Mouse (Mus musculus) kidney, postnatal 4 days (tissue): ENCODE results near the gene Sema3g.
A peak's percentile ranks its signal among the peaks of the same experiment; 100 is the strongest.

Experiments used
- DNase-seq, 2 experiments: peaks; one replicate each; pipeline ENCODE4 v3.0.0; 2021; ENCODE audit warnings: mixed read lengths in 2 of 2

Sema3g gene

DNA sequence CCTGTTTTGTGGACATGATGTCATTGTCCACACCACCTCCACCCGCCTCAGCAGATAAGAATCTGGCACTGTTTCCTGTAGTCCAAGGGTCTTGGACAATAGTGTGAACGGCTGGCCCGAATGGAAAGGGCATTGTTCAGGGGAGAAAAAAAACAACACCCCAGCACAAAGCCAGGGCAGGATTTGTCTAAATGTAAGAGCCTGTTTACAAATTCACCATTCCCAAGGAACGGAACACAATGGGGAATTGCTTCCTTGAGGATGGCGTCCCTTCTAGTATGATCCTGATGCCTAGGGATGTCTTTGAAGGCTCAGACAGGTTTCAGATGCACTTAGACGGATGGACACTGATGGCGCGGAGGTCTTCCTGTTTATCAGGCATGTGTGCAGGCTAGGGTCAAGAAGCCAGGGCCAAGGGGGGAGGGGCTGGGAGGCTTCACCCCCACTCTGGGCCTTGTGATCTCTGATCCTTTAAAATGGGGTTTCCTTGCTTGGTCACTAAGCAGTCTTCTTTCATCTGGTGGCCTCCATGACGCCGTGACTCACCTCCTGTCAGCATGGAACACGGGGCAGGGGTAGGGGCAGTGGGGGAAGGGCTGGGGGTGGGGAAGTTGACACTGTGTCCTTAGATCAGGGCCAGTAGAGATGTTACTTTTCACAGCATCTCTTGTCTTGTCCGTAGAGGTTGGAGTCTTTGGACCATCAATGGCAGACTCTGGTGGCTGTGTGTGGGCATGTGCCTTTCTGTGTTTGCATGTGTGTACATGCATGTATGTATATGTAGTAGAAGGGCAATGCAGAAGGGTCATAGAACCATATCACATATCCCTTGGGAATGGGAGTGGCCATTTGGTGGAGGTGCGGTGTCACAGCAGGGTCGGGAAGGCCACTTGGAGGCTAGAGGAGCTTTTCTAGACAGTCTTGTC, 15.7 kb downstream of the Sema3g start:
- peak in 1 of 2 experiments; percentile 46 for DNase-seq

DNA sequence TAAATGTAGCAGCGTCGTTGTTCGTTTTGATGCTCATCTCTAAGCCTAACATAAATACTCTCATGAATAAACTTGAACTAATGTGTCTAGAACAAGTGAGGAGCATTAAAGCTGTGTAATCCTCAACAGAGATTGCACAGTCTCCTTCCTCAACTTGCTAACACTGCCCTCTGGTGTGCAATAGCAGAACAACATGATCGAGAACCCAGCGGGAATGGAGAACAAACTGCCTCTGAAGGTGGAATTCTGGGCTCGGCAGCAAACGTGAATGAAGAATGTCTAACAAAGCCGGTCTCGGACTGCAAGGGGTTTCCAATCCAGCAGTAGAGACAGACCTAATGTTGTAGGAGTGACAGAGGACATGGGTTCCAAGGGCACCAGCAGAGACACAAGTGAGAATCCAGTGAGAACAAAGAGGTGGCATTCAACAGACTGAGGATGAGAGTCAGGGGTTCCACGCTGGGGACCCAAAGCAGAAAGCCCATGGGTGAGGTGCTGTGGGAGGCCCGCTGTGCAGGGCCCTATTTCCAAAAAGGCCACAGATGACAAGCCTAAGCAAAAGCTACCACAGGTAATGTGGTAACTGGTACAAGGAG, 16.4 kb downstream of the Sema3g start:
- peak; percentile 90 for DNase-seq

DNA sequence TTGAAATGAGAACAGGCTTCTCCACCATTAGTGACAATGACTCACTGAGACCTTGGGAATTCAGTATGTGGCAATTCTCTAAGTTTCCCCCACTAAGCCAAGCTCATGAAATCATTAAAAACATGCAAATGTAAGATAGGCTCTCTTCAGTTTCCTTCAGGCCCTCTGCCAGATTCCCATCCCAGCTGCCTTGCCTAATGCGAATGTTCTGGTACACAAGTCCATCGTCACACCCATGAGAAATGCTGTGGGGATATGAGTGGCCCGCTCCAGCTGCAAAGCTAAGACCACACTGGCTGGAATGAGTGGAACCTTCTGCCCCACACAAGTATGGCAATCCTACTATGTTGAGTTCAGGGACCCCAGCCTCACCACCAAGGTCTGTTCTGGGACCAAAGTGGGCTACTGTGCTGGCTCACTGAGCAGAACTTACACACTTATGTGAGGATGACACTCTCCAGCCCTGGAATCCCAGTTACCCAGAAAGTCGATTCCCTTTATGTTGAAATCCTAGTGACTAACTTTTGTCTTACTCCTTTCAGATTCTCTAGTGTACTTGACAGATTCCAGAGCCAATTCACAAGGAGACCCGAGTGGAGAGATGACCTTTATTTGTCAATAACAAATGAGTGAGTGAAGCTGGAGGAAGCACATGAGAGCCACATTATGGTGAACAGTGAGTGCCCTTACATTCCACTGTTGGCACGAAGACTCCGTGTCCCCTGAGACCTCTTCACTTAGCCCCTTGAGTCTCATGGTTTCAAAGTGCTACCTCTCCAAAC, 19.6 kb downstream of the Sema3g start:
- DNase-seq: no peak

DNA sequence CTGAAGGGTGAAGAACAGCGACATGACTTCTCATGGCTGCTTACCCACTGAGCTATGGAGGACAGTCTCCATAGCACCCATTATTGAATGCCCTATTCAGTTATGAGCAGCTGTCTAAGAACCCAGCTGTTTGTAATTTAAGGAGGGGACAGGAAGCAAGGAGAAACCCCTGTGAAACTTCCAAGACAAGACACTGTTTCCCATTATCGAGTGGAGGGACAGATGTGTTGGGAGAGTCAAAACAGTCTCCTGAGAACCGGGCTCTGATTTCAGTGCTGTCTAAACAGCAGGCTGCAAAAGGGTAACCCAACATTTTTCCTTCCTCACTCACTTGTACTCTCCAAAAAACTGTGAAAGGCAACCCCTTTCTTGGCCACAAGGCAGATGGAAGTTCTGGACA, 22.9 kb downstream of the Sema3g start:
- DNase-seq: no peak

DNA sequence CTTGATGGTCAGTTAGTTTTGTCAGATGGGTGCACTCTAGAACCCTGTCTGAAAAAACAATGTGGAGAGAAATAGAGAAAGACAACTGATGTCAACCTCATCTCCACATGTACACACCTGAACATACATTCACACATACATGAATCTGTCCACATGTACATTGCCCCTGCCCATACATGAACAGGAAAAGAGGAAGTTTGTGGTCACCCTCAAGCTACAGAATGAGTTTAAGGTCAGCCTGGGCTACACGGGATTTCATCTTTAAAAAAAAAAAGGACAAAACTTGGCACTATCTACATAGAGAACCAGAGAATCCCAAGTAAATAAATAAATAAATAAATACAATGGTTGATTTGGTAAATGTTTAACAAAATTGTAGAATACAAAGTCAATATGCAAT, 27.1 kb downstream of the Sema3g start:
- no peak for DNase-seq

DNA sequence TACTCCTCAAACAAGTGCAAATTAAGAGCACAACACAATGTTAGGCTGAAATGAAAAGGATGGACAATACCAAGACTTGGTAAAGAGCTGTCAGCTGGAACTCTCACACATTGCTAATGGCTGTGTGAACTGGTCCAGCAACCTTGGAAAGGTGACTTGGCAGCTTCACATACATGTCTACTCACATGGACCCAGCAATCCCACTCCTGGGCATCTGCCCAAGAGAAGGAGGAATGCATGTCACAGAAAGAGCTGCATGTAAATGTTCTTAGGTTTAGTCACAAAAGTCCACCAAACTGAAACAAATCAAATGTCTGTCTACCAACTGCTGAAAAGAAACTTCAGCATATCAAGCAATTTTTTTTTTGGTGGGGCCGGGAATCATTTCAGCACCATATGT, 28.3 kb downstream of the Sema3g start:
- no peak for DNase-seq

DNA sequence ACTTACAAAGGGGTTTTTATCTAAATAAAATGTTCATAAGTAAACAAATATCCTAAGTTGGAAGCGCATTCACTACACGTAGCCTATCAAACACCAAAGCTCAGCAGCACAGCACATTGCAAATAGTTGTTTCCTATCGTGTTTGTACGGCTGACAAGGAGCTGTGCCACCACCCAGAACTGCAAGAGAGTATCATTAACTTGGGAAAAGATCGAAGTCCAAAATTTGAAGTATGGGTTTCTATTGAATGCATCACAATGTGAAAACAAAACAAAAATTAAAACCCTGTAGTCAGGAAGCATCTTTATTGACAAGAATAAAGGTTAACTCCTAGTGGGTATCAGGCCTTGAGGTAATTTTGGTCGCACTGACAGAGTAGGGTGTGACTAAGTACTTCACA, 30.7 kb downstream of the Sema3g start:
- DNase-seq: no peak

DNA sequence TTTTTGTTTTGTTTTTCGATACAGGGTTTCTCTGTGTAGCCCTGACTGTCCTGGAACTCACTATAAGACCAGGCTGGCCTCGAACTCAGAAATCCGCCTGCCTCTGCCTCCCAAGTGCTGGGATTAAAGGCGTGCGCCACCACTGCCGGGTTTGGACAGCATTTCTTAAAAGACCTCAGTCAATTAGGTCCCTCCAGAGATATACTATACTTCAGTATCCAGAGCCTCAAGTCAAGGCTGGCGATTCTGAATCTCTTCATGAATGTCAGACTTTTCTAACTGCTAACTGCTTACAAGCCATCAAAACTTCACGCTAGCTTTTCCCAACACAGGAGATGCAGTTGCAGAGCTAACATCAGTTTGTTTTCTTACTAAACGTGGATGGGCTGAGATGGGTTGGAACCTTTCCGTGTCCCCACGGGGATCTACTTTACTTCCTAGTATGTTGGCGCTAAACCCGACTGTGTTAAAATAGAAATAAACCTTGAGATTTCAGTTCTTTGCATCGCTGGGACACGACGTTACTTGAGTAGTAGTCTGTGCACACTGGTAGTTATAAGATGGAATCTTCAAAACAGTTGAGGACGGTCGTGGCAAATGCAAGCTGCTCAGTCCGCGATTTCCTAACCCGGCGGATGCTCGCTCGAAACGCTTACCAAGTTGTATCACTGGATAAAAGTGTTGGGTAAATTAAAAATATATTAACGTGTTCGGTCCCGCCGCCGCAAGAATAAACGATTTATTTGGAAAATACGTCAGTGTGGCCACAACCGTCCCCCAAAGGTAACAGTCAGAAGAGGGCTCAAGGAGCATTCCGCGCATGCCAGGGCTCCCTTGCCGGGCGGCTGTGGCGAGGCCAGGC, 32.8 kb downstream of the Sema3g start:
- no peak for DNase-seq

DNA sequence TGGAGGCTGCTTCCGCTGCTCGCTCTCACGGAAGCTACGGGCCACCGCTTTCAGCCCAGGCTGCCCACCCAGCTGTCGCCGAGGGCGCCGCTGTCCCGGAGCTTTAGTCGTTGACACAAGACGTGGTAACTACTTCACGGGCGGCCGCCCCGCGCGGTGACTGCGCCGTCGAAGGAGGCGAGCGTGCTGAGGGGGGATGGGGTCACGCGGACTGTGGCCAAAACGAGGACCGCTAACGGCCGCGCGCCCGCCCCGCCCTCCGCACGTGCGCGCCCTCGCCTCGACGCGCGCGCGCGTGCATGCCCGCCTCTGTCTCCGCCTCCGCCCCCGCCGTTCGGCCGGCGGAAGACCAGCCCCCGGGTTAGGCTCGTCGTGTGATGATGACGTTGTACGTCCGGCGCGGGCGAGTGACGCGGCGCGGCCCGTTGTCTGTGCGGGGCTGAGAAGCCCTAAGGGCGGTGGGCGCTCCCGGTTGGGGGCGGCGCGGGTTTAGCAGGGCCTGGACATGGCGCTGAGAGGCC, 33.5 kb downstream of the Sema3g start, which contains the start of the genes Phf7 and Bap1:
TSS of gene Phf7 (minus strand) at position 234 of the 521 bp plus-strand sequence.
TSS of gene Bap1 (plus strand) at position 367 of the 521 bp plus-strand sequence.
- peak; percentile 97 to 98 for DNase-seq

DNA sequence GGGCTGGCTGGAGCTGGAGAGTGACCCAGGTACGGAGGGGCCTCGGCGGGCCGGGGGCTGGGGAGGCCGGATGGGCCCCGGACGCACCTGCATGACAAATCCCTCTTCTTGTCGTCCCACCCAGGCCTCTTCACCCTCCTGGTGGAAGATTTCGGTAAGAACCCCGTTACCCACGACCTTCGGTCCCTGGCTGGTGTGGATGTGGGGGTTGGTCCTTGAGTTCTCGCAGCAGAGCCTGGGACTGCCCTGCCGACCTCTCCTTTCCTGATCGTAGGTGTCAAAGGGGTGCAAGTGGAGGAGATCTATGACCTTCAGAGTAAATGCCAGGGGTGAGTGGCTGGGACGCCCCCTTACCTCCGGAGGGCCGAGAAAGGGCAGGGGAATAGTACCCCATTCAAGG, 34.0 kb downstream of the Sema3g start:
- no peak for DNase-seq

DNA sequence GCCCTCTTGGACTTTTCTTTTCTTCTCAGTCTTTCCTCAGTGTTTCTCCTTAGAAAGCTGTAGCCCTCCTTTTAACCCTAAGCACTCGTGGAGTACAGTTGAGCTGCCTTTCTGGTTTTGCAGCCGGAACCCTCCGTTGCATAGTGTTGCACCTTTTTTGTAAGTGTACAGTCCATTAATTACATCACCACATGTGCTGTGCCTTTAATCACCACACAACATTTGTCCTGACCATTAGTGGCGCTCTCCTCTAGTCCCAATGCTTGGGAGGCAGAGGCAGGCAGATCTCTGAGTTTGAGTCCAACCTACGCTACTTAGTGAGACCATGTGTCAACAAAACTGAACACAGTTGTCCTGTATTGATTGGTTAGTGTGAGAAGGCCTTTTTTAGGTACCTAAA, 34.4 kb downstream of the Sema3g start:
- no peak for DNase-seq

DNA sequence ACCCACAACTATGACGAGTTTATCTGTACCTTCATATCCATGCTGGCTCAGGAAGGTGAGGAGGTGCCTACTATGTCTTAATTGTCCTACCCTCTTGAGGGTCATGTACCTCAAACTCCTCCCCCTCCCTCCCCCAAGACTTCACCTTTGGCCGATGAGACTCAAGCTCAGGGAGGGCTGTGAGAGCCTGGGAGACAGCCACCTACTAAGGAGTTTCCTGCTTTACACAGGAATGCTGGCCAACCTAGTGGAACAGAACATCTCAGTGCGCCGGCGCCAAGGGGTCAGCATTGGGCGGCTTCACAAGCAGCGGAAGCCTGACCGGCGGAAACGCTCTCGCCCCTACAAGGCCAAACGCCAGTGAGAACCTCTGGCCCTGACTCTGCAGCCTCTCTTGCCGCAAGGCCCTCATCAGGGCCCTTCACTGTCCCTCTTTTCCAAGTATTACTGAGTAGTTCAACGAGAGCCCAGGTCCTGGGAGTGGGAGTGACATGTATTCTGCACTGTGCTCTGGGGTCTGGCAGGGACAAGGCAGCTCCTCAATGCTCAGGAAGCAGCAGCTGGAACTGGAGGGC, 40.9 kb downstream of the Sema3g start:
- peak in 1 of 2 experiments; percentile 29 for DNase-seq

DNA sequence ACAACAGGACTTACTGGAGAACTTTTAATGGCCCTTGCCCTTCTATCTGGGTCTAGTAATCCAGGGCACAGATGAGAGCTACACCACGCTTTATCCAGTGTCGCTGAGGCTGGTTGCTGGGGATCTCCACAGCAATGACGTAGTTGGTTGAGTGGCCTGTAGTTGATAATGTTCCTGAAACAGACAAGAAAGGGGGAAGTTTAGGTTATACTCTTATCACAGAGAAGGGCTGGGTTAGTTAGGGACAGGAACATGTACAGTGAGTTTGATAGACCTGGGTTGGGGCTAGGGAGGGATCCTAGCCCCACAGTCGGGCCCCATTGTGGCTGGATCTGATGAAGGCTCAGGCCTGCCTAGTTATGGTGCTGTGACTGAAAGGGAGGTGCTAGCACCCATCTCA, 42.7 kb downstream of the Sema3g start:
- no peak for DNase-seq

DNA sequence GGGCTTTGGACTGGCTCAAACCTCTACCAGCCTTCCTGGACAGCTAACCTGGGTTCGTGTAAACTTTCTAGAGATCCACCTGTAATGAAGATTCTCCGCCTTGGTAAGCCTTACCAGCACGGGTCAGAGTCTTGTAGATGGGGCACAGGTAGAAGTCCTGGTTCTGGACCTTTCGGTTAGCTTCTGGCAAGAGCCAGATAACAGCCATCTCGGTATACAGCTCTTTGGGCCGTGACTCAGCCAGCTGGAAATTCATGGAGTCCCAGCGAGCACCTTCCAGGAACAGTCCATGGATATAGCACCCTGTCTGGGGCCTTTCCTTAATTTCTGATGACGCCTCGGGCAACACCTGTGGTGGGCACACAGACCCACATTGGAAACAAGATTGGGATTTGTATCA, 43.3 kb downstream of the Sema3g start:
- DNase-seq: no peak

DNA sequence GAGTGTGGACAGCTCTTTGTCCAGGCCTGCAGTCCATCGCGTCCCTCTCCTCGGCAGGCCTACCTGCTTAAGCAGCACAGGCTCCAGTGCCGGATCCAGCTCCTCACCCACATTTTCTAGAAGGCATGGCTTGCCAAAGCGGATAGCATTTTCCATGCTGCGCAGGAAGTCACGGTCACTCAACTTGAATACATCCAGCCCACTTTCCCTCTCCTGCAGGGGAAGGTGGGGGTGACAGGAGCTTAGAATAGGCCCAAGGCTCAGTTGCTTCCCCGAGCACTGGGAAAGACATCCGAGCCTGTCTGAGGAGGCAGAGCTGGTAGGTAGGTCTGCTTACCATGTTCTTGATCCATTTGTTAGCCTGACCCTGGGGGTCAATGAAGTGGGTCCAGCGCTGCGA, 50.0 kb downstream of the Sema3g start:
- DNase-seq: no peak

DNA sequence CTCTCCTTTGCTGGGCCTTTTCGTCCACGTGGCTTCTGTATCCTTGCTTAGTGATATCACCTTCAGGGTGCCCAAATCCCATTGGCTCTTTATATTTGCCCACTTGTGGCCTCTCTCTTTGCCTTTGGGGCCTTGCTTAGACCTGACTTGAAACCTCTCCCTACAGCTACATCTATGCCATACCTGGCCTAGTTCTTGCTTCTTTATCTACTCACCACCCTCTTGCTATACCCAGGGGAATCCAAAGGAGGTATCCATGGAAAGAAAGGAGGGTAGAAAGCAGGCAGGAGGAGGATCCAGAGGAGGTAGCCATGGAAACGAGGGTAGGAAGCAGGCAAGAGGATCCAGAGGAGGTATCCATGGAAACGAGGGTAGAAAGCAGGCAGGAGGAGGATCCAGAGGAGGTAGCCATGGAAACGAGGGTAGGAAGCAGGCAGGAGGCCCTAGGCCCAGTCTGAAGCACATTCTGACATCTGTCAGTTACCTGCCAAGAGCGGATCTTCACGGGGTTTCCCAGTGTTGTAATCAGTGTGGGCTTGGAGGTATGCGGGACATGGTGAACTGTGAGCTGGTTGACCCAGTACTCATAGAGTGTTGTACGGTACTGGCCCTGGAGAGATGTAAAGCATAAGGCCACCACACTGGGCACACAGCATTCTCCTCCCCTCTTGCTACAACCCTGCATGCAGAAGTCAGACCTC, 50.8 kb downstream of the Sema3g start:
- no peak for DNase-seq

DNA sequence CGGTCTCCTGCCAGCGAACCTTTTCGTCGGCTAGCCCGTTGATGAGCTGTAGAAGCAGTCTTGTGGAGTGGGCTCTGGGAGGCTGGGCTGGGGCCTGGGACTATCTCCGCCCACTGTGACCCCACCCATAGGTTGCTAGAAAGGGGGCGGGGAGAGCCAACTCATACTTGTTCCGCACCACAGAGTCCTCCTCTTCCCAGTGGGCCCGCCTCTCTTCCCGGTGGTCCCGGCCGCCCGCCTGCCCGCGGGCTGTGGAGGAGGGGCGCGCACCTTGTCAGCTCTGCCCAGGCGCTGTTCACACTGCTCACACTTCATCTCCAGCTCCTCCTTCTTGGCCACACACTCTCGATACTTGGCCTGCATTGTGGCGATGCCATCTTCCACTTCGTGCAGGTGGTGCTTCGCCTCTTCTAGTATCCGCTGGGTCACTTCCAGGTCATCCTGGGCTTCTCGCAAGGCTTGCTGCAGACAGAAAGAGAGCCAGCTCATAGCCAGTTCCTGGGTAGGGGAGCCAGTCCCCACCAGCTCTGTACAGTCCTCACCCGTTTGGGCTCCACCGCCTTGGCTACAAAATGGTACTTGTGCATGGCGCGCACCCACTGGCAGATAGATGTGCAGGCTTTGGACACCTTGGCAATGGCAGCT, 51.9 kb downstream of the Sema3g start:
- peak; percentile 84 to 91 for DNase-seq

DNA sequence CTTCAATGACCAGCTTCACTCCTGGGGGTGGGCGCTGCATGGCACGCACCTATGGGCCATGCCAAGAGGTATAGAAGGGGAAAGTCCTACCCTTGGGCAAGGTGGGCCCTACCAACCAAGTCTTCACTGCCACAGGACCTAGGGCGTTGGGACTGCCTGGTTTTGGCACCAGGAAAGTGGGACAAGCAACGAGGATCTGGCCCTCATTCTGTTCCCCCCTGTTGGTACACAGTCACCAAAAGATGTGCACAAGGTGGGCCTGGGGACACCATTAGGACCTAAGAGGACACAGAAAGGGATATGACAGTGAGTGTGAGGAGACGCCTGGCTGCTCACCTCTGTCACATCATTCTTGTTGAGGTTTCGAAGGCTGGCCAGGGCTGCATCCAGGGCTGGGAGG, 53.5 kb downstream of the Sema3g start:
- no peak for DNase-seq

DNA sequence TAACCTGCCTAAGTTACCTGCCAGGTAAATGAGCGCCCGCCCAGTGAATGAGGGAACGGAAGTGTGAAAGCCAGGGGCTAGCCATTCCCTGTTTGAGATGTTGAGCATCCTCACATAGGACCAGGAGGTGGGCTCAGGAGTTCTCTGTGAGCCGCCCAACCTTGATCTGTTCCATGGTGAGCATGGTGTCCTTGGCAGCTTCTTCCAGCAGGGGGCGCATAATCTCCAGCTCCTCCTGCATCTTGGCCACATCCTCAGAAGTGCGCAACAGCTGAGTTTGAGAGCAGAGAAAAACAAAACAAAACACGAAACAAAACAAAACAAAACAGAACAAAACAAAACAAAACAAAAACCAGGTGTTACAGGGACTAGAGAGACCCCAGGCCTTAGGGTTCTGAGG, 54.5 kb downstream of the Sema3g start:
- peak; percentile 92 for DNase-seq
